Mouse (Mus musculus): ENCODE results near the gene G6pc.

GRCm38 (mm10) chr11:101426165-101426564 lies 58.8 kb downstream of the G6pc start:
- no peak for TF ChIP-seq EP300 (IDR thresholded peaks at IDR 0.05; ENCODE audit: low read depth)
- no peak for TF ChIP-seq CTCF (IDR thresholded peaks at IDR 0.05; ENCODE audit: low read depth)

Measured in liver, postnatal 0 days (tissue).